9 mouse cellular contexts compared by ENCODE assay signal in the genomic region with DNA sequence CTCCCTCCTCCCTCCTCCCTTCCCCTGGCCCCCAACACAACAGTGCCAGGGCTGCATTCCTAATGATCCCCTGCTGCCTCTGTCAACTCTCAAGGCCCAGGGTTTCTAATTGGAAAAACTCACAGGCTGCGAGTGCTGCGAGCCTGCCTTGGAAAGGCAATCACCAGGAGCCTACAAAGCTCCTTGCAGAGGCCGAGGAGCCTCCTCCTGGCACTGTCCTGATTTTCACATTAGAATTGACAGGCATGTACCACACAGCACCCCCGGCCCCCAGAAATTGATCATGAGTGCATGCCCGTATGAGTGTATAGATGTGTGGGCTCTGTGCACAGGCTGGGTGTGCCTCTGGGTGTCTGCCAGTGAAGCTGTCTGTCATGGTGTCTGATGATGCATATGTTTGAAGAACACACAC. TPM values are rescaled to one million over a fixed set of nuclear protein-coding genes. Genes with fewer than 3 reads are reported as not detected.
A peak's percentile ranks its signal among the peaks of the same experiment; 100 is the strongest.
DNase-seq lines count a peak whose midpoint lies in the region; ATAC-seq lines count a peak whose summit lies in the region.
"Had no signal": no experiment of that assay in that cellular context is flagged by ENCODE, and none has a peak within 500 bp of the region (broad histone marks: within the 10 kb centered on the region; RNA-seq: fewer than 3 reads in every experiment).

No protein-coding gene starts in this region.

- H3K36me3 ChIP-seq in embryonic facial prominence, embryonic 14.5 days (ENCODE audit: control insufficient read depth, insufficient read depth, low read length): no peaks in the 10 kb centered on the region
- no peaks in the 10 kb centered on the region for H3K36me3 ChIP-seq in hindbrain, embryonic 10.5 days

- H3K4me2 ChIP-seq in embryonic facial prominence, embryonic 14.5 days (ENCODE audit: low read depth, low read length): no peak overlapping the region

- H3K4me3 ChIP-seq in embryonic facial prominence, embryonic 14.5 days (ENCODE audit: low read depth, low read length): no peak overlapping the region
- no peak overlapping the region for H3K4me3 ChIP-seq in hindbrain, embryonic 10.5 days

- no peak overlapping the region for H3K9ac ChIP-seq in embryonic facial prominence, embryonic 14.5 days (ENCODE audit: low read depth, low read length)

- DNase-seq in embryonic facial prominence, embryonic 14.5 days (ENCODE audit: low spot score): peak; percentile 88
- peak; percentile 56 for DNase-seq in hindbrain, embryonic 10.5 days (ENCODE audit: low spot score)
- peak; percentile 46 to 61 for DNase-seq in left cerebral cortex, postnatal 10 days (ENCODE audit: extremely low spot score in 1 of 2, low spot score in 2 of 2)
- DNase-seq in retina, embryonic 14.5 days (ENCODE audit: low spot score): peak; percentile 64
- no peak for DNase-seq in kidney, postnatal 4 days
- no peak for DNase-seq in cerebellum, adult 8-10 months
- DNase-seq in heart, postnatal 10 days: no peak
- DNase-seq in heart, adult 11 months: no peak
- DNase-seq: kidney, adult 18-20 months had no signal

- H3K27ac ChIP-seq in embryonic facial prominence, embryonic 14.5 days (replicated peaks; ENCODE audit: low read depth, low read length): peak overlapping the region; percentile 33
- peak overlapping the region; percentile 83 for H3K27ac ChIP-seq in hindbrain, embryonic 10.5 days

- peaks cover 25% of the 10 kb centered on the region for H3K4me1 ChIP-seq in embryonic facial prominence, embryonic 14.5 days (ENCODE audit: control insufficient read depth, insufficient read depth, low read length)
- peaks cover 77% of the 10 kb centered on the region for H3K4me1 ChIP-seq in hindbrain, embryonic 10.5 days (replicated peaks)

- intact Hi-C loops in left cerebral cortex, postnatal 10 days (cut with DNase I): no loop called here
- intact Hi-C loops in heart, postnatal 10 days (cut with DNase I): no loop called here

- ATAC-seq in embryonic facial prominence, embryonic 14.5 days (ENCODE audit: low read depth): peak; percentile 68

- no peaks in the 10 kb centered on the region for H3K27me3 ChIP-seq in embryonic facial prominence, embryonic 14.5 days (replicated peaks; ENCODE audit: control insufficient read depth, insufficient read depth, low read length)
- no peaks in the 10 kb centered on the region for H3K27me3 ChIP-seq in hindbrain, embryonic 10.5 days (ENCODE audit: insufficient read depth, poor library complexity, severe bottlenecking)

- H3K9me3 ChIP-seq in embryonic facial prominence, embryonic 14.5 days (ENCODE audit: control insufficient read depth, low read length): no peaks in the 10 kb centered on the region
- H3K9me3 ChIP-seq in hindbrain, embryonic 10.5 days: no peaks in the 10 kb centered on the region

- WGBS in embryonic facial prominence, embryonic 14.5 days: 14% methylated on average over 5 of the region's 5 CpGs
- 22% methylated on average over 5 of the region's 5 CpGs for WGBS in hindbrain, embryonic 10.5 days

RNA-seq across cellular contexts. Expression of gene Lrfn2, which starts 44.4 kb away (rescaled TPM):
- 0.79 and 1.2 TPM in 2 replicates for polyA plus RNA-seq in embryonic facial prominence, embryonic 14.5 days (2014; fragmentation: Nextera tagmentation; extraction: Ambion mirVana)
- polyA plus RNA-seq in hindbrain, embryonic 10.5 days (2016; fragmentation: Nextera tagmentation; extraction: Ambion mirVana): 0.37 and 0.54 TPM in 2 replicates
- total RNA-seq in left cerebral cortex, postnatal 10 days (2021): 10 to 100 TPM; 39.2 to 42.5 TPM
- total RNA-seq in heart, postnatal 10 days (2021): under 1 TPM; 0.67 to 0.89 TPM

Comparison
In these comparisons a context has a peak if more than half of its experiments do, and no peak if none do; other contexts are left out.
1. DNase-seq: peak in embryonic facial prominence, embryonic 14.5 days (single experiment), hindbrain, embryonic 10.5 days (single experiment), left cerebral cortex, postnatal 10 days (2 of 2) and retina, embryonic 14.5 days (single experiment); none in kidney, postnatal 4 days (0 of 2), cerebellum, adult 8-10 months (single experiment), heart, postnatal 10 days (0 of 2) and heart, adult 11 months (single experiment).
2. RNA of gene Lrfn2, which starts 44.4 kb away (total RNA-seq): 39.2 to 42.5 TPM in left cerebral cortex, postnatal 10 days; 0.67 to 0.89 TPM in heart, postnatal 10 days; every median in the first group is over 10 times any median in the second.